Mouse (Mus musculus) cerebellum, adult 11 months (tissue): Measurements from ENCODE around the gene Klhl5.

Source experiments
- DNase-seq: peaks from one replicate; pipeline ENCODE4 v3.0.0; 2022

Klhl5 gene

GRCm38 (mm10) chr5:65150376-65150955, 43.1 kb downstream of the Klhl5 start:
- no peak for DNase-seq

GRCm38 (mm10) chr5:65151276-65151675, 43.9 kb downstream of the Klhl5 start:
- no peak for DNase-seq

GRCm38 (mm10) chr5:65151767-65152166, 44.4 kb downstream of the Klhl5 start:
- no peak for DNase-seq

- no peak for DNase-seq
Observed at GRCm38 (mm10) chr5:65154287-65154686, 46.9 kb downstream of the Klhl5 start.

GRCm38 (mm10) chr5:65156853-65157252, 49.5 kb downstream of the Klhl5 start:
- no peak for DNase-seq

GRCm38 (mm10) chr5:65157412-65158381, 50.4 kb downstream of the Klhl5 start:
- no peak for DNase-seq

DNA sequence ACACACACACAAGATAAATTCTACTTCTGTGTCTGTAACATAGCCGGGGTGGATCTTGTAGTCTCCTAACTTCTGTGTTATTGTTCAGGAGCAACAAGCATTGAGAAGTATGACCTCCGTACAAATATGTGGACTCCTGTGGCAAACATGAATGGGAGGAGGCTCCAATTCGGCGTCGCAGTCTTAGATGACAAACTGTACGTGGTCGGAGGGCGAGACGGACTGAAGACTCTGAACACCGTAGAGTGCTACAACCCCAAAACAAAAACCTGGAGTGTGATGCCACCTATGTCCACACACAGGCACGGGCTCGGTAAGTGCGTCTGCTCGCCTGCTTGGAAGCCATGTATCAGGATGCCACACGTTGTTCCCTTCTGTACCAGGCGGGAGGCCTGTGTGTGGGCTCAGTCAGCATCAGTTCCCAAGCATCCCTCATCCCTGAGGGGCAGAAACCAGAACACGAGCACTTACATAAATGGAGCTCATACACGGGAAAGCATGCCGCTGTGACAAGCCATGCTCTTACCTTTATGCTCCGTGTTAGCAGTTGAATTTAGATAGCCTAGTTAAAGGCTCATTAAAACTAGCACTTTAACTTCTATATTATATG, 51.5 kb downstream of the Klhl5 start:
- no peak for DNase-seq

DNA sequence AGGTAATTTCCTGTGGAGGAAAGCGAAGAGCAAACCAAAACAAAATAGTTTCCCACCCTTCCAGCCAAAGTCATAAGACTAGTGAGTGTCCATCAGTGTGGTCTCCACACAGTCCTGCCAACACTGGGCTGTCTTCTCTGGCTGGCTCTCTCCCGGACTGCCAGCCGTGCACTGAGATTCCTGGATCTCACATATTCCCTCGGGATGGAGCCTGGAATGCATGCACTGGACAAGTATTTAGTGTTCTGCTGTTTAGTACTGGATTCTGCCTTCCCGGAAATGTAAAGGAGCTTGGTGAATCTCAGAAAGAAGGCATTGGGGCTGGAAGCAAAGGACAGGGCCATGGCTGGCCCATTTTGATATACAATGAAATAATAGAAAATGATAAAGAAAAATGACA, 55.7 kb downstream of the Klhl5 start:
- DNase-seq = no peak

DNA sequence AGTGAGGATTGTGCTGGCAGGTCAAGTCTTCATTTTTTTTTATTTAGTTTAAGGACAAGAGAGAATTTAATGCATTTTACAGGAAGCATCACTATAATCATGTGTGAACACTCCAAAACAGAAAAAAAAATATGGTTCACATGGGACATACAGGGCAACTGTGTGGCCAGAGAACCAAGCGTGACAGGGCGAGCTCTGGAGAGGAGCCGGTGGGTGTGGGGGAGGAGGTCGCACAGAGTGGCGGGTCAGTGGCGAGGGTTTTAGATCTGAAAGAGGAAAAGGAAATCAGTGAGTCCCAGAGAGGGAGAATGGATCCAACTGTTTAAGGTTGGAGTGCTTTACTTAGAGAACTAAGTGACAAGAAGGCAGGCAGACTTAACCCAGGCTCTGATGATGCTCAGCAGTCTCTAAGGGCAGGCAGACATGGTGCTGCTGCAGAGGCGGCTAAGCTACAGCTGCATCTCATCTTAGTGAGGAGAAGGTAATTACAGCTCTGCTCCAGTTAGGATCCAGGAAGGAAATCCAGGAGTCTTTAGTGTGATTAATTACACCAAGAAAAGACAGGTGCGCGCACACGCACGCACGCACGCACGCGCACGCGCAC, 56.3 kb downstream of the Klhl5 start:
- DNase-seq = no peak

DNA sequence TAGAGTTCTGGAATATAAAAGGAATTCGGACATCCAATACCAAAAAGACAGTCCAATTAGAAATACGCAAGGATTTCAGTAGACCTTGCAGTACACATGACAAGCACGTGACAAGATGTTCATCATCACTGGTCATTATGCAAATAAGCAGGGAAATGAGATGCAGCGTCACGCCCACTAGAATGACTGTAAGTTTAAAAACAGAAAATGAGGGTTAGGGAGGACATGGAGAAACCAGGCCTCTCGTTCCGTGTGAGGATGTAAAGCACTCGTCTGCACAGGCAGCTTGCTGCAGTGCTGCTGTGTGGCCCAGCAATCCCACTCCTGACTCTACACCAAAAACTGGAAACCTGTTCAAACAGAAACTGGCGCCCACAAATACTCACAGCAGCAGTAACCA, 62.9 kb downstream of the Klhl5 start:
- DNase-seq = no peak

GRCm38 (mm10) chr5:65175035-65175917, 67.9 kb downstream of the Klhl5 start:
- peak; percentile 46 for DNase-seq

DNA sequence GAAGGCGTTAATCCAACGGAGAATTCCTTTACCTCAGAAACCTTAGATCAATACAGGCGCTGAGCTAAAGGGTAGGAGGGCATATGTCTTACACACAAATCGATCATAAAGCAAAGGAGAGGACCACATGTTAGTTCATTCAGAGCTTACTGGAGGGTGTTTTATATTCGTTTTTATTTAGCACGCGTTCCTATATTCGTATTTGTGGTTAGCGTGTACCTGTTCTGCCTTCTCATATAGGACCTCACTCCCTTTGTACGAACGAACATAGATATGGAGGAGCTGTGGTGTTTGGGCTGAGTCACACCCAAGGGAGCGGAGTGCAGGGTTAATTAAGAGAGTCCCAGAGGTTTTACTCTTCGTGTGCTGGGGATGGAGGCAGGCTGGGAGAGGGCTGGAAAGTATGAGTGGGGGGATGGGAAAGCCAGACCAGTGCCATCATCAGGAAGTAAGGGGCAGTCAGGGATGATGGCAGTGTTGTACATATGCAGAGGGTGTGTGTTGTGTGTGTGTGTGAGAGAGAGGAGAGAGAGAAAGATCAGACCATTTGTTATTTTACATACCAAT, 68.7 kb downstream of the Klhl5 start:
- no peak for DNase-seq

GRCm38 (mm10) chr5:65177026-65177514, 69.7 kb downstream of the Klhl5 start:
- DNase-seq = peak; percentile 22

GRCm38 (mm10) chr5:65178477-65178876, 71.1 kb downstream of the Klhl5 start:
- DNase-seq = no peak

DNA sequence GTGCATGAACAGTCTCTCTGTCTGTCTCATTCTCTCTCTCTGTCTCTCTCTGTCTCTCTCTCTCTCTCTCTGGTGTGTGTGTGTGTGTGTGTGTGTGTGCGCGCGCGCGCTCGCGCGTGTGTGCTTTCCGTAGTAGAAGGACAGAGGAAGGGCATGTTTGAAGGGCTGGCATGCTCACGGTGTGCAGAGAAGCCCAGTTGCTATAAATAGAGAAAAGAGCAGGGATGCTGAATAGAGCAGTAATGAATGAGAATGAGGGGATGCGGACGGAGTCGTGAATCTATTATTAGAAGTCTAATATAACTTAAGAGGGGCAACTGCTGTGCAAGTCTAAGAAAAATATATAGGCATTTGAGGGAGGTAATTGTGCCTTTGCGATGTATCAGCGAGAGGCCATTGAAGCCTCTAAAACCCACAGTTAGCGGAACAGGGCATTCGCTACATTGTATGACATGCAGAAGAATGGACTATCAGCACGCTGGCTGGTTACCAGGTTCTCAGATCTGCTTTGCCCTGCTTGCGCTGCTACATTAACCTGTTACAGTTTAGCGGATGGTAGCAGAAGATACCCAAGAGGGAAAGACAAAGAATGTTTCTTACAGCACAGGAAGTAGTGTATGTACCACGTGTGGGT, 73.9 kb downstream of the Klhl5 start:
- DNase-seq = no peak

DNA sequence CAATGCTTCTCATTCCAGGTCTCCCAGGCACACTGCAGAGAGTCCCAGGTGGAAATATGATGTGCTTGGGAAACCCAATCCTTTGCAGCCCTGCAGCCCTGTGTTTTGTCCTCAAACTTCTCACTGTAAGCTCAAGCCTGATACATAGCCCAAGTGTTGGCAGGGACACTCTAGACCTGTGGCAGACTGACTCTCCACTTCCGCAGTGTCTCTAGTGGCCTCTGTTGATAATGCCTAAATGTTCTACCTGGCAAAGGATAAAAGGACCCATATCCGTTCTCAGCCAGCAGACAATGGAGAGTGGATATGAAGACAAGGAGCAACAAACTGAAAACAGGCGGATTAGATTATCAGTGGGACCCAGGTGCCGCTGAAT, 74.4 kb downstream of the Klhl5 start:
- no peak for DNase-seq

DNA sequence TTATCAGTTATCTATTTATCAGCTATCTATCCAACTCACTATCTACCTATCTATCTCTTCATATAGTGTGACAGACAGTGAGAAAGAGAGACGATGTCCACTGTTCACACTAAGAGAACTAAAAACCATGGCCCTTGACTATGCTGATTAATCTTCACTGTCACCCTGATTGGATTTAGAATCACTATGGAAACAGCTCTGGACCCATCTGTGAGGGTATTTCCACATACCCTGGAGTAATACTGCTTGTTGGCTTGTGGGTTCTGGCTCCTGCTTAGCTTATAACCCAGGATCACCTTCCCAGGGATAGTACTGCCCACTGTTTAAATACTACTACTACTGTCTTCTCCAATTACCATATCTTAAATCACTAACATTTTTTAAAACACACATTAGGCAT, 74.9 kb downstream of the Klhl5 start:
- DNase-seq = no peak

GRCm38 (mm10) chr5:65191601-65192000, 84.3 kb downstream of the Klhl5 start:
- DNase-seq = no peak

- no peak for DNase-seq
Observed at GRCm38 (mm10) chr5:65194441-65194840, 87.1 kb downstream of the Klhl5 start.

- DNase-seq = peak; percentile 99
Observed at GRCm38 (mm10) chr5:65199346-65200128, 92.2 kb downstream of the Klhl5 start, which contains the start of gene Wdr19. Wdr19 (plus strand) TSS chr5:65199696.
